Mouse (Mus musculus) gonadal fat pad, adult 2 months (tissue): ENCODE measurements around the gene F2r. TPM values are rescaled to one million over a fixed set of nuclear protein-coding genes. Genes with fewer than 3 reads are reported as not detected.

Experiments
- polyA plus RNA-seq: library from polyadenylated mRNA; depleted of rRNA; stranded (reverse); fragments of >200 nt; gene quantifications from 2 replicates; pipeline ENCODE4 v1.2.3, GENCODE M21; 2012; rRNA removed

F2r gene
- polyA plus RNA-seq, 1 experiment = 6.2 TPM

Other genes with a start within 250 kb of the F2r start
- gene Aggf1, start 243.1 kb downstream of the F2r start, polyA plus RNA-seq = 15.1 and 16.3 TPM in 2 replicates
- 0.29 and 0.49 TPM in 2 replicates for gene Crhbp, start 173.6 kb downstream of the F2r start, polyA plus RNA-seq
- 6.4 and 8.1 TPM in 2 replicates for gene S100z, start 139.8 kb downstream of the F2r start, polyA plus RNA-seq
- 21.3 and 23.1 TPM in 2 replicates for gene F2rl1, start 93.3 kb downstream of the F2r start, polyA plus RNA-seq
- 0.36 and 0.59 TPM in 2 replicates for gene F2rl2, start 78.4 kb upstream of the F2r start, polyA plus RNA-seq